Mouse (Mus musculus) MEL (cell line): Measurements from ENCODE around the gene Timm29. TPM values are rescaled to one million over a fixed set of nuclear protein-coding genes. Genes with fewer than 3 reads are reported as not detected.

Experiments used
- DNase-seq: peaks from one replicate; pipeline ENCODE4 v3.0.0; 2011; ENCODE audit warnings: low read depth, low spot score
- H3K27ac ChIP-seq: 2 replicates; pipeline ENCODE4 v1.5.1; 2012; ENCODE audit warnings: low read depth, mild to moderate bottlenecking, control low read depth, low read length, moderate library complexity; ENCODE audit not compliant: control insufficient read depth
- H3K27me3 ChIP-seq, 2 experiments: fragments of 150-350 bp in 1 of 2; sonication (generic) in 1 of 2; 2 replicates each; pipeline ENCODE4 v1.6.1; 2012; ENCODE audit warnings: low read length in 2 of 2, mild to moderate bottlenecking in 2 of 2, improper control_type of control experiment in 1 of 2, moderate library complexity in 1 of 2; ENCODE audit not compliant: insufficient read depth in 2 of 2, control insufficient read depth in 1 of 2
- H3K36me3 ChIP-seq, 2 experiments: 2 replicates each; pipeline ENCODE4 v1.6.1; 2012 to 2014; ENCODE audit warnings: low read length in 2 of 2, improper control_type of control experiment in 1 of 2, inconsistent platforms in 1 of 2, mild to moderate bottlenecking in 1 of 2; ENCODE audit not compliant: insufficient read depth in 2 of 2, control insufficient read depth in 1 of 2
- H3K4me1 ChIP-seq, 2 experiments: fragments of 150-350 bp in 1 of 2; sonication (generic) in 1 of 2; 2 replicates each; pipeline ENCODE4 v1.6.1; 2012; ENCODE audit warnings: low read length in 2 of 2, improper control_type of control experiment in 1 of 2, mild to moderate bottlenecking in 1 of 2; ENCODE audit not compliant: insufficient read depth in 2 of 2, control insufficient read depth in 1 of 2
- H3K4me3 ChIP-seq, 2 experiments: fragments of 150-350 bp in 1 of 2; sonication (generic) in 1 of 2; 2 replicates each; pipeline ENCODE4 v1.5.1; 2012; ENCODE audit warnings: low read depth in 2 of 2, low read length in 2 of 2, mild to moderate bottlenecking in 2 of 2, moderate library complexity in 2 of 2, control low read depth in 1 of 2, improper control_type of control experiment in 1 of 2; ENCODE audit not compliant: control insufficient read depth in 1 of 2, insufficient read depth in 1 of 2
- H3K79me2 ChIP-seq: 2 replicates; pipeline ENCODE4 v1.6.1; 2012; ENCODE audit warnings: mild to moderate bottlenecking, low read length, moderate library complexity; ENCODE audit not compliant: control insufficient read depth, poor library complexity, insufficient read depth
- H3K9ac ChIP-seq: 2 replicates; pipeline ENCODE4 v1.6.1; 2012; ENCODE audit warnings: low read depth, mild to moderate bottlenecking, control low read depth, low read length, moderate library complexity; ENCODE audit not compliant: control insufficient read depth, poor library complexity, severe bottlenecking
- H3K9me3 ChIP-seq: fragments of 150-350 bp; sonication (generic); replicated peaks from 2 replicates; pipeline ENCODE4 v1.6.1; 2012; ENCODE audit warnings: mild to moderate bottlenecking, low read length, improper control_type of control experiment, moderate library complexity; ENCODE audit not compliant: insufficient read depth
- BHLHE40 ChIP-seq: IDR thresholded peaks from 2 replicates; pipeline ENCODE4 v1.6.1; 2012; ENCODE audit warnings: low read depth, mild to moderate bottlenecking, inconsistent platforms, low read length, improper control_type of control experiment, borderline replicate concordance
- CHD1 ChIP-seq: IDR thresholded peaks from 2 replicates; pipeline ENCODE4 v1.6.1; 2012; ENCODE audit warnings: low read depth, mild to moderate bottlenecking, inconsistent platforms, low read length, improper control_type of control experiment
- CHD2 ChIP-seq: IDR thresholded peaks from 2 replicates; pipeline ENCODE4 v1.6.1; 2011; ENCODE audit warnings: low read length, improper control_type of control experiment
- CTCF ChIP-seq, 3 experiments: IDR thresholded peaks in 2 of 3; conservative IDR thresholded peaks in 1 of 3; 2 replicates each; pipeline ENCODE4 v1.5.1; 2011 to 2012; ENCODE audit warnings: low read length in 3 of 3, low read depth in 2 of 3, mild to moderate bottlenecking in 2 of 3, improper control_type of control experiment in 1 of 3, inconsistent platforms in 1 of 3, mixed read lengths in 1 of 3, moderate library complexity in 1 of 3; ENCODE audit not compliant: control insufficient read depth in 1 of 3, insufficient read depth in 1 of 3, poor library complexity in 1 of 3, severe bottlenecking in 1 of 3
- E2F4 ChIP-seq: IDR thresholded peaks from 2 replicates; pipeline ENCODE4 v1.6.1; 2011; ENCODE audit warnings: low read depth, low read length, improper control_type of control experiment, borderline replicate concordance
- ELF1 ChIP-seq: IDR thresholded peaks from 2 replicates; pipeline ENCODE4 v1.6.1; 2014; ENCODE audit warnings: low read depth, mild to moderate bottlenecking, inconsistent platforms, low read length, improper control_type of control experiment, moderate library complexity
- EP300 ChIP-seq, 2 experiments: IDR thresholded peaks; 2 replicates each; pipeline ENCODE4 v1.6.1; 2011; ENCODE audit warnings: improper control_type of control experiment in 2 of 2, low read length in 2 of 2, low read depth in 1 of 2, mild to moderate bottlenecking in 1 of 2
- ETS1 ChIP-seq: IDR thresholded peaks from 2 replicates; pipeline ENCODE4 v1.6.1; 2012; ENCODE audit warnings: low read depth, mild to moderate bottlenecking, inconsistent platforms, low read length, improper control_type of control experiment, moderate library complexity
- GABPA ChIP-seq: IDR thresholded peaks from 2 replicates; pipeline ENCODE4 v1.6.1; 2012; ENCODE audit warnings: low read depth, mild to moderate bottlenecking, inconsistent platforms, low read length, improper control_type of control experiment, moderate library complexity
- HCFC1 ChIP-seq: IDR thresholded peaks from 2 replicates; pipeline ENCODE4 v1.6.1; 2012; ENCODE audit warnings: low read depth, mild to moderate bottlenecking, inconsistent platforms, low read length, improper control_type of control experiment, moderate library complexity
- MAFK ChIP-seq: IDR thresholded peaks from 2 replicates; pipeline ENCODE4 v1.6.1; 2011; ENCODE audit warnings: low read depth, mild to moderate bottlenecking, low read length, improper control_type of control experiment, borderline replicate concordance
- MAX ChIP-seq: IDR thresholded peaks from 2 replicates; pipeline ENCODE4 v1.6.1; 2011; ENCODE audit warnings: low read length, improper control_type of control experiment
- MEF2A ChIP-seq: IDR thresholded peaks from 2 replicates; pipeline ENCODE4 v1.6.1; 2014; ENCODE audit warnings: low read depth, mild to moderate bottlenecking, inconsistent platforms, low read length, improper control_type of control experiment; ENCODE audit not compliant: poor library complexity, insufficient replicate concordance, severe bottlenecking; ENCODE audit errors: extremely low read depth
- MXI1 ChIP-seq: IDR thresholded peaks from 2 replicates; pipeline ENCODE4 v1.6.1; 2011; ENCODE audit warnings: mild to moderate bottlenecking, low read depth, low read length, improper control_type of control experiment
- MYB ChIP-seq: IDR thresholded peaks from 2 replicates; pipeline ENCODE4 v1.6.1; 2011; ENCODE audit warnings: mild to moderate bottlenecking, low read depth, low read length, improper control_type of control experiment
- MYC ChIP-seq: IDR thresholded peaks from 2 replicates; pipeline ENCODE4 v1.6.1; 2011; ENCODE audit warnings: low read depth, mild to moderate bottlenecking, low read length, improper control_type of control experiment, moderate library complexity
- NELFE ChIP-seq: IDR thresholded peaks from 2 replicates; pipeline ENCODE4 v1.6.1; 2011; ENCODE audit warnings: low read depth, low read length, improper control_type of control experiment
- POLR2A ChIP-seq, 2 experiments: IDR thresholded peaks; 2 replicates each; pipeline ENCODE4 v1.6.1; 2011 to 2012; ENCODE audit warnings: low read length in 2 of 2, mild to moderate bottlenecking in 2 of 2, control low read depth in 1 of 2, improper control_type of control experiment in 1 of 2, low read depth in 1 of 2, moderate library complexity in 1 of 2; ENCODE audit not compliant: control insufficient read depth in 1 of 2, insufficient read depth in 1 of 2, poor library complexity in 1 of 2
- POLR2AphosphoS5 ChIP-seq: IDR thresholded peaks from 2 replicates; pipeline ENCODE4 v1.6.1; 2012; ENCODE audit warnings: low read depth, borderline replicate concordance, mild to moderate bottlenecking, inconsistent platforms, low read length, moderate library complexity, mixed read lengths
- RAD21 ChIP-seq: IDR thresholded peaks from 2 replicates; pipeline ENCODE4 v1.6.1; 2011; ENCODE audit warnings: mild to moderate bottlenecking, low read depth, low read length, improper control_type of control experiment
- SMC3 ChIP-seq: IDR thresholded peaks from 2 replicates; pipeline ENCODE4 v1.6.1; 2011; ENCODE audit warnings: low read depth, low read length, improper control_type of control experiment
- TAL1 ChIP-seq: IDR thresholded peaks from 2 replicates; pipeline ENCODE4 v1.6.1; 2012; ENCODE audit warnings: mild to moderate bottlenecking, inconsistent platforms, low read length, moderate library complexity, mixed read lengths
- TBP ChIP-seq: IDR thresholded peaks from 2 replicates; pipeline ENCODE4 v1.8.0; 2011; ENCODE audit warnings: low read depth, low read length, improper control_type of control experiment
- TCF12 ChIP-seq: IDR thresholded peaks from 2 replicates; pipeline ENCODE4 v1.6.1; 2014; ENCODE audit warnings: low read depth, mild to moderate bottlenecking, inconsistent platforms, low read length, improper control_type of control experiment, moderate library complexity
- USF1 ChIP-seq: IDR thresholded peaks from 2 replicates; pipeline ENCODE4 v1.6.1; 2014; ENCODE audit warnings: low read depth, mild to moderate bottlenecking, inconsistent platforms, low read length, improper control_type of control experiment, moderate library complexity
- USF2 ChIP-seq, 2 experiments: IDR thresholded peaks; 2 replicates each; pipeline ENCODE4 v1.6.1; 2011 to 2012; ENCODE audit warnings: improper control_type of control experiment in 2 of 2, low read length in 2 of 2, borderline replicate concordance in 1 of 2, inconsistent platforms in 1 of 2, low read depth in 1 of 2, mild to moderate bottlenecking in 1 of 2; ENCODE audit not compliant: insufficient read depth in 1 of 2
- ZKSCAN1 ChIP-seq: IDR thresholded peaks from 2 replicates; pipeline ENCODE4 v1.6.1; 2012; ENCODE audit warnings: low read depth, mild to moderate bottlenecking, inconsistent platforms, low read length, improper control_type of control experiment, moderate library complexity
- ZMIZ1 ChIP-seq: IDR thresholded peaks from 2 replicates; pipeline ENCODE4 v1.6.1; 2012; ENCODE audit warnings: low read depth, mild to moderate bottlenecking, inconsistent platforms, low read length, improper control_type of control experiment, moderate library complexity
- ZNF384 ChIP-seq: IDR thresholded peaks from 2 replicates; pipeline ENCODE4 v1.6.1; 2012; ENCODE audit warnings: low read depth, mild to moderate bottlenecking, inconsistent platforms, low read length, improper control_type of control experiment
- polyA plus RNA-seq, 2 experiments: library from polyadenylated mRNA; stranded (reverse) in 1 of 2; unstranded in 1 of 2; fragments of >175 nt in 1 of 2; fragments of >200 nt in 1 of 2; gene quantifications; 2 replicates each; pipeline versions ENCODE4 v1.2.1 to v1.2.4; 2012; ENCODE audit warnings: low replicate concordance in 2 of 2, low read depth in 1 of 2; ENCODE audit not compliant: insufficient read length in 2 of 2, insufficient read depth in 1 of 2, missing spikeins in 1 of 2
- total RNA-seq: library from RNA; depleted of rRNA; stranded (reverse); fragments of 300-350 nt; gene quantifications from 2 replicates; pipeline ENCODE4 v1.2.3, GENCODE M21; 2012

The Timm29 gene
- total and polyA plus RNA-seq, 3 experiments, result 45.8 to 163 (median 87.9) TPM

GRCm38 (mm10) chr9:21557556-21557955 lies 35.0 kb upstream of the Timm29 start:
- H3K27ac ChIP-seq, result peak overlapping the region; percentile 38
- peaks cover 55% of the 10 kb centered on the region for H3K79me2 ChIP-seq
- no peak for DNase-seq
- H3K9ac ChIP-seq, result no peak overlapping the region
- no peak for TF ChIP-seq CTCF (IDR thresholded peaks at IDR 0.05 in 2 of 3, conservative IDR thresholded peaks at IDR 0.05 in 1 of 3; ENCODE audit: control insufficient read depth in 1 of 3, insufficient read depth in 1 of 3, low read depth in 2 of 3, low read length in 3 of 3, poor library complexity in 1 of 3, severe bottlenecking in 1 of 3)
- TF ChIP-seq POLR2A (IDR thresholded peaks at IDR 0.05; ENCODE audit: control insufficient read depth in 1 of 2, insufficient read depth in 1 of 2, low read depth in 1 of 2, low read length in 2 of 2, poor library complexity in 1 of 2), result no peak
- no peak for TF ChIP-seq TCF12
- TF ChIP-seq EP300 (IDR thresholded peaks at IDR 0.05; ENCODE audit: low read depth in 1 of 2, low read length in 2 of 2), result no peak
- TF ChIP-seq E2F4, result no peak
- no peak overlapping the region for H3K4me3 ChIP-seq
- peaks cover 21 to 35% of the 10 kb centered on the region in 2 experiments for H3K4me1 ChIP-seq
- no peaks in the 10 kb centered on the region for H3K27me3 ChIP-seq
- peaks cover 33 to 53% of the 10 kb centered on the region in 2 experiments for H3K36me3 ChIP-seq
- no peaks in the 10 kb centered on the region for H3K9me3 ChIP-seq

- H3K27ac ChIP-seq, result peak overlapping the region; percentile 38
- H3K4me3 ChIP-seq, result no peak overlapping the region
- H3K4me1 ChIP-seq, result peaks cover 21 to 35% of the 10 kb centered on the region in 2 experiments
- H3K27me3 ChIP-seq, result no peaks in the 10 kb centered on the region
- H3K9me3 ChIP-seq, result no peaks in the 10 kb centered on the region
- H3K9ac ChIP-seq, result no peak overlapping the region
- peaks cover 33 to 55% of the 10 kb centered on the region in 2 experiments for H3K36me3 ChIP-seq
- DNase-seq, result peak; percentile 86
- H3K79me2 ChIP-seq, result peaks cover 55% of the 10 kb centered on the region
- TF ChIP-seq TCF12 (peak; percentile 93), HCFC1 (no peak), POLR2A (IDR thresholded peaks at IDR 0.05; ENCODE audit: control insufficient read depth in 1 of 2, insufficient read depth in 1 of 2, low read depth in 1 of 2, low read length in 2 of 2, poor library complexity in 1 of 2) (no peak; a peak in 1 of 4 replicates), TBP (no peak), POLR2AphosphoS5 (peak; percentile 74; the same call in 1 of the 2 replicates), CTCF (IDR thresholded peaks at IDR 0.05 in 2 of 3, conservative IDR thresholded peaks at IDR 0.05 in 1 of 3; ENCODE audit: control insufficient read depth in 1 of 3, insufficient read depth in 1 of 3, low read depth in 2 of 3, low read length in 3 of 3, poor library complexity in 1 of 3, severe bottlenecking in 1 of 3) (no peak), RAD21 (no peak), MYC (peak; percentile 71; the same call in 1 of the 2 replicates), BHLHE40 (peak; percentile 35; the same call in 1 of the 2 replicates), GABPA (no peak), CHD2 (no peak), CHD1 (no peak), NELFE (no peak), USF2 (IDR thresholded peaks at IDR 0.05; ENCODE audit: borderline replicate concordance in 1 of 2, insufficient read depth in 1 of 2, low read depth in 1 of 2, low read length in 2 of 2) (no peak), USF1 (0 out of 2 replicates have a peak, but pooled peaks have one; percentile 9), MEF2A (no peak; the same call in 1 of the 2 replicates), E2F4 (no peak), MAFK (peak; percentile 54; the same call in 1 of the 2 replicates), ELF1 (no peak), ZNF384 (no peak), MYB (0 out of 2 replicates have a peak, but pooled peaks have one; percentile 20), EP300 (IDR thresholded peaks at IDR 0.05; ENCODE audit: low read depth in 1 of 2, low read length in 2 of 2) (peak; percentile 96 to 97), ZKSCAN1 (no peak), ETS1 (peak; percentile 79), SMC3 (no peak), ZMIZ1 (0 out of 2 replicates have a peak, but pooled peaks have one; percentile 6), MXI1 (no peak; the same call in 1 of the 2 replicates), TAL1 (peak; percentile 98), MAX (peak; percentile 61)
Measured at GRCm38 (mm10) chr9:21558366-21558765, 34.2 kb upstream of the Timm29 start.
